Mouse (Mus musculus): ENCODE measurements at regions not wholly inside any gene's neighbourhood (a gene's known extent, or its start where the extent isn't known, plus 50 kb on each side); places are given as distances from the start of the nearest gene placed in this dataset.

DNA sequence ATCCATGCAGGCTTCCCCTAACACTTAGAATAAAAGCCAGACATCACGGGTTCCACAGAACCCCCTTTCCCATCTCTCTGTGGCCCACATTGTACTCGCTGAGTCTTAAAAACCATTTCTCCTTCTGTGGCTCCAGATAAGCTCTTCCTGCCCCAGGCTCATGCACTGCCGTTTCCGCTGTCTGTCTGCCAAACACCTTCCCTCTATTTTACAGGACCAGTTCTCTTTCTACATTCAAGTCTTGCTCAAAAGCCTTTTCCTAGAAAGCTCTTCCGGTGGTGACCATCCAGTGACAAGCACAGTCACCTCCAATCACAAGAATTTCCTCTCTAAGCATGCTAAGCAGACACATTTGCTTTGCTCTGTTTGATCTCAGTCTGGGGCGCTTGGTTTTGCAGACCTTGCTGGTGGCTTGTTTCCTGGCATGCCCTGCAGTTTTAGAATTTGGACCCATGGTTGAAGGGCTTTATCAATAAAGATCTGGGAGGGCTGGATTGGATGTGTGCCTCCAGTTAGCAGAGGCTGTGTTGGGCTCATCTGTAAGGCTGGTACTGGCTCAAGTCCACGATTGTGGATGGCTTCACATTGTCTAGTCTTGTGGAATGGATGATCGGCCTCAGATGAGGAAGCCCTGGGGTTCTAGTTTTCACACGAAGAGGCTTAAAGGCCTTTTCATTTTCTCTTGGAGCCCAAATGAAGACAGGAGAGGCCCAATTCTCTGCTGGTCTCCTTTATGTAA, 87.8 kb upstream of the Lhx1 start:
- no peak for TF ChIP-seq POLR2A (IDR thresholded peaks at IDR 0.05; ENCODE audit: borderline replicate concordance, low read depth, low read length)
- no peak for TF ChIP-seq CTCF (IDR thresholded peaks at IDR 0.05; ENCODE audit: low read depth, low read length)
